9 mouse cellular contexts compared by ENCODE assay signal in genomic region chr7:132714236-132714923, GRCm38 (mm10).
DNase-seq lines count a peak whose midpoint lies in the region; ATAC-seq and TF ChIP-seq lines count a peak whose summit lies in the region.
"Had no signal": no experiment of that assay in that cellular context is flagged by ENCODE, and none has a peak within 500 bp of the region (broad histone marks: within the 10 kb centered on the region; RNA-seq: fewer than 3 reads in every experiment).

No protein-coding gene starts in this region.

- H3K9me3 ChIP-seq in intestine, embryonic 16.5 days (ENCODE audit: control insufficient read depth, low read length), result no peaks in the 10 kb centered on the region
- H3K9me3 ChIP-seq in limb, embryonic 15.5 days, result no peaks in the 10 kb centered on the region
- H3K9me3 ChIP-seq in midbrain, postnatal 0 days (ENCODE audit: low read length), result no peaks in the 10 kb centered on the region

- peaks cover 37% of the 10 kb centered on the region for H3K4me1 ChIP-seq in intestine, embryonic 16.5 days (ENCODE audit: control insufficient read depth, insufficient read depth, low read length)
- H3K4me1 ChIP-seq in limb, embryonic 15.5 days, result peaks cover 41% of the 10 kb centered on the region
- peaks cover 8% of the 10 kb centered on the region for H3K4me1 ChIP-seq in midbrain, postnatal 0 days (ENCODE audit: insufficient read depth, low read length)

- H3K4me3 ChIP-seq in intestine, embryonic 16.5 days (ENCODE audit: low read length), result no peak overlapping the region
- H3K4me3 ChIP-seq in limb, embryonic 15.5 days, result no peak overlapping the region
- no peak overlapping the region for H3K4me3 ChIP-seq in midbrain, postnatal 0 days (ENCODE audit: low read depth, low read length)
- H3K4me3 ChIP-seq: erythroblast, embryonic 14.5 days had no signal

- TF ChIP-seq CTCF in brain, embryonic 14.5 days (IDR thresholded peaks at IDR 0.05; ENCODE audit: borderline replicate concordance, extremely low read depth, insufficient read depth, insufficient read length), result no peak
- no peak for TF ChIP-seq CTCF in midbrain, postnatal 0 days (IDR thresholded peaks at IDR 0.05)

- 0 out of 2 replicates have a peak overlapping the region, but pooled peaks have one; percentile 2 for H3K9ac ChIP-seq in intestine, embryonic 16.5 days (ENCODE audit: low read depth, low read length)
- no peak overlapping the region for H3K9ac ChIP-seq in limb, embryonic 15.5 days
- no peak overlapping the region for H3K9ac ChIP-seq in midbrain, postnatal 0 days (replicated peaks; ENCODE audit: low read length, poor library complexity, severe bottlenecking)

- H3K36me3 ChIP-seq in intestine, embryonic 16.5 days (ENCODE audit: control insufficient read depth, insufficient read depth, low read length), result peaks cover 4% of the 10 kb centered on the region; the same call in 1 of the 2 replicates
- H3K36me3 ChIP-seq in limb, embryonic 15.5 days, result peaks cover 13% of the 10 kb centered on the region
- H3K36me3 ChIP-seq in midbrain, postnatal 0 days (ENCODE audit: insufficient read depth, low read length), result no peaks in the 10 kb centered on the region

- ATAC-seq in intestine, embryonic 16.5 days, result peak; percentile 16; the same call in 1 of the 2 replicates
- peak; percentile 25; the same call in 1 of the 2 replicates for ATAC-seq in limb, embryonic 15.5 days (ENCODE audit: insufficient number of reproducible peaks, low FRiP score, low TSS enrichment, low read depth)
- peak; percentile 47; the same call in 1 of the 2 replicates for ATAC-seq in midbrain, postnatal 0 days (ENCODE audit: low FRiP score)
- ATAC-seq in erythroblast, adult 5-6 weeks (replicated peaks; ENCODE audit: low FRiP score, poor library complexity, severe bottlenecking), result no peak

- no peak overlapping the region for H3K4me2 ChIP-seq in intestine, embryonic 16.5 days (ENCODE audit: low read depth, low read length)
- H3K4me2 ChIP-seq in limb, embryonic 15.5 days, result no peak overlapping the region
- H3K4me2 ChIP-seq in midbrain, postnatal 0 days (ENCODE audit: low read depth, low read length, poor library complexity, severe bottlenecking), result no peak overlapping the region

- DNase-seq in adrenal gland, adult 2 months, result peak; percentile 56
- DNase-seq in adrenal gland, postnatal 25 days, result no peak
- peak; percentile 89 for DNase-seq in brain, embryonic 14.5 days (ENCODE audit: low read depth)
- DNase-seq in gastrocnemius, postnatal 10 days, result peak; percentile 41
- DNase-seq in midbrain, postnatal 0 days (ENCODE audit: low spot score), result peak; percentile 72

- WGBS in intestine, embryonic 16.5 days, result 36% methylated on average over 6 of the region's 6 CpGs
- 27% methylated on average over 6 of the region's 6 CpGs for WGBS in limb, embryonic 15.5 days
- WGBS in midbrain, postnatal 0 days, result 32% methylated on average over 6 of the region's 6 CpGs

- H3K27me3 ChIP-seq in intestine, embryonic 16.5 days (replicated peaks; ENCODE audit: control insufficient read depth, insufficient read depth, low read length), result no peaks in the 10 kb centered on the region
- H3K27me3 ChIP-seq in limb, embryonic 15.5 days, result no peaks in the 10 kb centered on the region
- H3K27me3 ChIP-seq in midbrain, postnatal 0 days (ENCODE audit: insufficient read depth, low read length), result no peaks in the 10 kb centered on the region

- H3K27ac ChIP-seq in intestine, embryonic 16.5 days (ENCODE audit: low read length), result peak overlapping the region; percentile 86
- peak overlapping the region; percentile 78 for H3K27ac ChIP-seq in limb, embryonic 15.5 days
- H3K27ac ChIP-seq in midbrain, postnatal 0 days (ENCODE audit: low read depth, low read length), result peak overlapping the region; percentile 67

- no peak for TF ChIP-seq POLR2A in brain, embryonic 14.5 days (IDR thresholded peaks at IDR 0.05; ENCODE audit: borderline replicate concordance, extremely low read depth, insufficient read depth, insufficient read length, poor library complexity, severe bottlenecking)
